Mouse (Mus musculus): ENCODE measurements around the gene Sag.
A peak's percentile ranks its signal among the peaks of the same experiment; 100 is the strongest.

Sag gene

GRCm38 (mm10) chr1:87803576-87803975 lies at the start of gene Sag:
Gene Sag (plus strand): TSS chr1:87803680.
- peak; percentile 56 for DNase-seq (ENCODE audit: low spot score)

- peak; percentile 97 for DNase-seq (ENCODE audit: low spot score)
Measured at GRCm38 (mm10) chr1:87755641-87756470, 47.6 kb upstream of the Sag start, which contains the start of gene Atg16l1. Gene Atg16l1 (plus strand): TSS chr1:87755870.

DNA sequence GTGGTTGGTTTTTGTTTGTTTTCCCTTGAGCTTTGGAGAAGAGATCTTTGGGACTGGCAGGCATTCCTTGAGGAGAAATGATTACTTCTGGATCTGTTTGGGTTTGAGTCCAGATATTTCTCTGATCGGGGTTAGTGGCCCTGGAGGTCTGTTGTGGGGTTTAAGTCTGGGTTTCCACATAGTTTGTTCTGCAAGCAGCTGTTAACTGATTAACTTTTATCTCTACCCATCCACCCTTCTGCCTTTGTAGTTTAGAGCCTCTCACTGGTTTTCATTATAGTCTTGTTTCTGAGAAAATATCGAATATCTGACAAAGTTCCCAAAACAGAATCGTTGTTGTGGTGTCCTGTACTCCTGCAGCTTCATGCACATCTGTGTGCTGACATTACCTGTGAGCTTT lies 39.7 kb upstream of the Sag start:
- DNase-seq (ENCODE audit: low spot score) = no peak

DNA sequence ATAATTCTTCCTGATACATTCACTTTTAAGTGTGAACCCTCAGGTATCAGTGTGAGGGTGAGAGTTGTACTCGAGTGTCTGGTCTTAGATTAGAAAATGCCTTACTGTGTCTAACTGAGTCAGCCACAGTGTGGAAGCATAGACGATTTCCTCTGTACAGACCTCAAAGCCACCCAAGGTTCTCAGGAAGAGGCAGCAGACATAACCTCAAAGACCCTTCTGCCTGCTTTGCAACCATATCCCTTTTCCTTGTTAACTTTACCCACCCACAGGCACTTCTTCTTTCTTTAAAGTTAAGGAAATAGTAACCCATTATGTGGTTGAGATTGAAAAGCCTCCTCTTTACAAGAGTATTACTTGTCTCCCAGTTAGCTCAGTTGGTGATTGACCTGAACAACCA lies 37.7 kb upstream of the Sag start:
- no peak for DNase-seq (ENCODE audit: low spot score)

- no peak for DNase-seq (ENCODE audit: low spot score)
Measured at GRCm38 (mm10) chr1:87766233-87766632, 37.2 kb upstream of the Sag start.

DNA sequence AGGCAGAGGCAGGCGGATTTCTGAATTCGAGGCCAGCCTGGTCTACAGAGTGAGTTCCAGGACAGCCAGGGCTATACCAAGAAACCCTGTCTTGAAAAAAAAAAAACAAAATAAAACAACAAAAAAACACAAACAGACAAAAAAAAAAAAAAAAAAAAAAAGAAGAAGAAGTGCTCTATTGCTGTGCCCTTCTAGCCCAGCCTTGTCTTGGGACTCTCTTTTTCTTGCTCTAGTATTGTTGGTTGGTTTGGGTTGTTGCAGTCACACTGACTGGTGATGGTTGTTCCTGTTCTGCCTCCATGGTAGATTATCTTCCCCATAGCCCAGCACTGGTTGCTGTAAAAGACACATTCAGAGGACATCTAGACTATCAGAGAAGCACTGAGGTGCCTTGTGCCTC lies 34.2 kb upstream of the Sag start:
- no peak for DNase-seq (ENCODE audit: low spot score)

- no peak for DNase-seq (ENCODE audit: low spot score)
Measured at GRCm38 (mm10) chr1:87770486-87770885, 33.0 kb upstream of the Sag start.

DNA sequence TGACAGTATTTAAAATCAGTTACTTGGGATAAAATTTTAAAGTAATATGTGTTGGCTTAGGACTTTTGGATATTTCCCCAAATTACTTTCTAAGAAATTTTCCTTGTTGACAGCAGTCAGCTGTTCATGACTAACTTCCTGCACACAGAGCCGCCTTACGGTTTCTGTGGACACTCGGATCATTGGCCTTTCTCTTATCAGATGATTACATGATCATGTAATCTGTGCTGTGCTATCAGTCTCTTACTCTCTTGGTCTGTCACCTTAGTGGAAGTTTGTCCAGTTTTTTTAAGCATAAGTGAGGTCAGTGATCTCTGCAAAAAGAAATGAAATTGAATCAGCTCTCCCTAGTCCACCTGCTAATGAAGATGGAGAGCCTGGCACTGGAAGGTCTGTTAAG lies 31.8 kb upstream of the Sag start:
- no peak for DNase-seq (ENCODE audit: low spot score)

GRCm38 (mm10) chr1:87773336-87773735 lies 30.1 kb upstream of the Sag start:
- DNase-seq (ENCODE audit: low spot score) = no peak

DNA sequence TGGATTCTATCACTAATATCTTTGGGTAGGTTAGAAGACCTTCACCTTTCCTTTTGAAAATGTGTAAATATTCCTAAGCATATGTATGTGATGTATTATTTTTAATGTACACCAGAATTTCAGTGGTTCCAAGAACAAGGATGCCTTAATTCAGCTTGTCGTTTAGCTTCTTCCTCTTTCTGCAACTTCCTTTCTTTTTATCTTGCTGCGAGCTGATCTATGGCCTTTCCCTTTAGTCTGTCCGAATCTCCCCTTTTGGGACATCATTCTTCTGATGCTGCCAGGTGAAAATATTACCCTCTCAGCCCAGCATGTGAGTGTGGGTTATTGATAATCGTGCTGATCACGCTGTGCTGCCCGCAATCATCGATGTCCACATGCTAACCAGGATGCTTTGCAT lies 28.6 kb upstream of the Sag start:
- DNase-seq (ENCODE audit: low spot score) = no peak

DNA sequence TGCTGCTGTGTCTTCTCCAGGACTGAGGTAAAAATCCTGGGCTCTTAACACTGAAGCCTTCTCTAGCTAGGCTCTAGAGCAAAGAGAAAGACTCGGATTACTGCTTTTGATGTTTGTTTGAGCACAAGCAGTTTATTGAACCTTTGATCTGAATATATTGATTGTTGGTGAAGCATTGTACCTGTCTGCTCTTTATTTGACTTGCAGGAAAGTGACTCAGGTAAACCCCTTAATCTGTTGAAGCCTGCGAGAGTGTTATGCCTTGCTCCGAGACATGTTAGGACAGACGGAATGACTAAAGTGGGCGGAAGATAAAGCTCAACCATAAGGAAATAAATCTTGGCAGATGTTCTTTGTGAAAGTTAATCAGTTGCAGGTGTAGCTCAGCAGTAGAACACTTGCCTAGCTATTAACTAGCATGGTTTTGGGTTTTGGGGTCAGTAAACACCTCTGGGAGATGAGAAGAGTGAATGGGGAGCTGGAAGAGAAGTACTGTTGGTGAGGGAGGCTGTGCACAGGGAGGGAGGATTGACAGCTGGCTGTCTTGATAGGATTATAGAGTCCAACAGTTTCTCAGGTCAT lies 24.2 kb upstream of the Sag start:
- no peak for DNase-seq (ENCODE audit: low spot score)

DNA sequence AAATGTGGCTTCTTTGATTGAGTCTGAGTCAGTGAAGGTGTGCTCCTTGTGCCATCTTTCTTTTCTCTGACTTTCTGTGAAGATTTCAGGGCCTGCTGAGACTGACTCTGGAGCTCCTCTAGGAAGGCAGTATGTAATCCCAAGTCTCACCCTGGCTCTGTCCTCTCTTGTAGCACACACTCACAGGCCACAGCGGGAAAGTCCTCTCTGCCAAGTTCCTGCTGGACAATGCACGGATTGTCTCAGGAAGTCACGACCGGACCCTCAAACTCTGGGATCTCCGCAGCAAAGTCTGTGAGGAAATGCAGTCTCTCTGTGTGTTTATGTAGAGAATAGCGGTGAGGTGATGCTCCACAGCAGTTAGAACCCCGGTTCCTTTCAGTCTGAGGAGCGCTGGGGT lies 17.8 kb upstream of the Sag start:
- DNase-seq (ENCODE audit: low spot score) = no peak

- peak; percentile 36 for DNase-seq (ENCODE audit: low spot score)
Measured at GRCm38 (mm10) chr1:87786251-87786650, 17.2 kb upstream of the Sag start.

DNA sequence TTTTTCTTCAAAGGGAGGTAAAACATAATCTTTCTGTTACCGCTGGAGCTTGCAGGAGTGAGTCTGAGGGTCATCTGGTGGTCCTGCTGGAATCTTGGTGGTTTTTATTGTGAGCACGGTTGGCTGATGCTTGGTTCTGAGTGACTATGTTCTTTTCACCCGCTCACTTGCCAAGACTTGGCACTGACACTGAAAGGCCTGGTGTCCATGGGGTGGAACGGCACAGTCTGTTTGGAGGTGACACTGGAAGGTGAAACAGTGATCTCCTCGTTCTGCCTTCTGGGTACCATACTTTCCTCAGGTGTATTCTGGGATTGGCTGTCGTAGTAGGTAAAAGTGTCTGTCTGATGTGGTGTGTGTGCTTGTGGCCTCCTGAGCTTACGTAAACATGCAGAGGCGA lies 13.8 kb upstream of the Sag start:
- DNase-seq (ENCODE audit: low spot score) = no peak

DNA sequence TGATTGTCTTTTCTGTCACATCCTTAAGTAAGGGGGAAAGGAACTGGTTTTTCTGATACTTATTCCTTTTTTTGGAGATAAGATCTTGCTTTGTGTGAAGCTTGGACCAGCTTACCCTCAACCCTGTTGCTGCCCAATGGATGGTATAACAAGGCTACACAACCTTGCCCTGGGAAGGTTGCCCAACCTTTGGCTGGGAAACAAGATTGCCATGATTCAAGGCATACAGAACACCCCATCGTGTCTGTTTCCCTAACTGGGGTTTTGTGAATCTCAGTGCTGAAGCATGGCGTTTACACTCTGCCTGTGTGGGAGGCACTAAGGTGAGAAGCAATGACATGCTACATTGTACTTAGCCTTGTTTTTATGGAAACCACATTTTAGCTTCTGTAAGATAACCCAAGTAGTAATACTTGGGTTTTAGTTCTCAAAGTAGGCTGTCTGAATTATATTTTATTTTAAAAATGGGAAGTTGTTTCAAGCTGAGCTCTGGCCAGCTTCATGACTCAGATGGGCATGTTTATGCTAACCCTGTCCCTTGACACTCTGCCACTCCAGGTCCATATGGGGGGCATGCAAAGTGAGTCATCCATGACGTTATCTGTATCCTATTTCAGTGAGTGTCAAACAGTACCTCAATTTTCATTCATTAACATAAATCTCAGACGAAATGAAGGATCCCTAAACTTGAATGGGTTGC lies 10.9 kb upstream of the Sag start:
- DNase-seq (ENCODE audit: low spot score) = peak; percentile 28

- DNase-seq (ENCODE audit: low spot score) = no peak
Measured at GRCm38 (mm10) chr1:87793138-87793449, 10.4 kb upstream of the Sag start.

- DNase-seq (ENCODE audit: low spot score) = no peak
Measured at GRCm38 (mm10) chr1:87797702-87798101, 5.8 kb upstream of the Sag start.

GRCm38 (mm10) chr1:87798306-87798705 lies 5.2 kb upstream of the Sag start:
- no peak for DNase-seq (ENCODE audit: low spot score)

- no peak for DNase-seq (ENCODE audit: low spot score)
Measured at GRCm38 (mm10) chr1:87807751-87808150, 4.3 kb downstream of the Sag start.

GRCm38 (mm10) chr1:87811391-87811790 lies 7.9 kb downstream of the Sag start:
- DNase-seq (ENCODE audit: low spot score) = no peak

DNA sequence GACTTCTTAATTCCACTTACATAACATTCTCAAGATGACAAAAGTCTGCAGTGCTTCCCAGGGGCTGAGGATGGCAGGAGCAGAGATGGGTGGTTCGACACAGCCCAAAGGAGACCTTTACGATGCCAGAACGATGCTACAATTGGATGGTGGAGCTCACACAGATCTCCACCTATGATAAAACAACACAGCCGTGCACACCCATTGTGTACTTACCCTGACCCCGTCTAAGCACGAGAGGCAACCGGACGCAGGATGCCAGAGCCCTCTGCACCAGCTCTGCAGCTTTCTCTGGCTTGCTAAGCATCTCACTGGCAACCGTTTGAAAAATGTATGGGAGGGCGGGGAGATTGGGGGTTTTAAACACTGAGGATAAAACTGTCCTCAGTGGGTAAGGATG lies 8.6 kb downstream of the Sag start:
- no peak for DNase-seq (ENCODE audit: low spot score)

- no peak for DNase-seq (ENCODE audit: low spot score)
Measured at GRCm38 (mm10) chr1:87813155-87813554, 9.7 kb downstream of the Sag start.

- DNase-seq (ENCODE audit: low spot score) = no peak
Measured at GRCm38 (mm10) chr1:87813681-87814080, 10.2 kb downstream of the Sag start.

Data from MN1 (cell line).